Mouse (Mus musculus) ES-E14 (cell line): ENCODE measurements around the gene Jade2. TPM values are rescaled to one million over a fixed set of nuclear protein-coding genes. Genes with fewer than 3 reads are reported as not detected.

Source experiments
- DNase-seq: peaks from one replicate; pipeline ENCODE4 v3.0.0-alpha.2; 2013; ENCODE audit warnings: low read depth, low spot score
- H3K27ac ChIP-seq: 2 replicates; pipeline ENCODE4 v1.5.1; 2012; ENCODE audit warnings: low read depth, mild to moderate bottlenecking, low read length, moderate library complexity, mixed read lengths; ENCODE audit not compliant: poor library complexity, insufficient read depth, severe bottlenecking
- H3K36me3 ChIP-seq: 2 replicates; pipeline ENCODE4 v1.6.1; 2012; ENCODE audit warnings: mild to moderate bottlenecking, low read length, moderate library complexity, mixed read lengths; ENCODE audit not compliant: control insufficient read depth, poor library complexity, insufficient read depth, severe bottlenecking
- H3K4me1 ChIP-seq, 2 experiments: fragments of 150-350 bp in 1 of 2; sonication (generic) in 1 of 2; 2 replicates each; pipeline ENCODE4 v1.6.1; 2012; ENCODE audit warnings: low read length in 2 of 2, mild to moderate bottlenecking in 1 of 2, mixed read lengths in 1 of 2; ENCODE audit not compliant: control insufficient read depth in 2 of 2, insufficient read depth in 2 of 2, poor library complexity in 1 of 2
- H3K4me3 ChIP-seq, 2 experiments: fragments of 150-350 bp in 1 of 2; sonication (generic) in 1 of 2; 2 replicates each; pipeline ENCODE4 v1.5.1; 2012; ENCODE audit warnings: low read length in 2 of 2, low read depth in 1 of 2, mild to moderate bottlenecking in 1 of 2, mixed read lengths in 1 of 2; ENCODE audit not compliant: insufficient read depth in 1 of 2, poor library complexity in 1 of 2, severe bottlenecking in 1 of 2
- H3K9ac ChIP-seq: 2 replicates; pipeline ENCODE4 v1.6.1; 2012; ENCODE audit warnings: low read depth, mild to moderate bottlenecking, low read length, mixed read lengths; ENCODE audit not compliant: poor library complexity, insufficient read depth, severe bottlenecking
- H3K9me3 ChIP-seq: fragments of 150-350 bp; sonication (generic); 2 replicates; pipeline ENCODE4 v1.6.1; 2012; ENCODE audit warnings: low read depth, mild to moderate bottlenecking, low read length; ENCODE audit not compliant: control insufficient read depth, insufficient read depth
- CHD2 ChIP-seq: IDR thresholded peaks from 2 replicates; pipeline ENCODE4 v1.6.1; 2014; ENCODE audit warnings: mild to moderate bottlenecking, low read depth, low read length, inconsistent platforms
- HCFC1 ChIP-seq: IDR thresholded peaks from 2 replicates; pipeline ENCODE4 v1.6.1; 2012; ENCODE audit warnings: low read length, inconsistent platforms, borderline replicate concordance; ENCODE audit not compliant: insufficient read depth
- MAFK ChIP-seq: IDR thresholded peaks from 2 replicates; pipeline ENCODE4 v1.6.1; 2014; ENCODE audit warnings: mild to moderate bottlenecking, low read depth, low read length, inconsistent platforms; ENCODE audit not compliant: insufficient read depth
- ZC3H11A ChIP-seq: IDR thresholded peaks from 2 replicates; pipeline ENCODE4 v1.6.1; 2012; ENCODE audit warnings: low read depth, mild to moderate bottlenecking, inconsistent platforms, low read length, borderline replicate concordance
- ZNF384 ChIP-seq: IDR thresholded peaks from 2 replicates; pipeline ENCODE4 v1.6.1; 2012; ENCODE audit warnings: low read depth, low read length, inconsistent platforms
- in situ Hi-C, 2 experiments: fragments of 600-800 bp; cut with MboI; formaldehyde crosslinking; loops; one replicate each; pipeline ENCODE4 v1.15.1; 2025; ENCODE audit warnings: low sequenced_read_pairs in 2 of 2, inconsistent platforms in 1 of 2; ENCODE audit not compliant: unreplicated experiment in 2 of 2
- total RNA-seq: library from RNA; depleted of rRNA; stranded (reverse); fragments of 300-350 nt; gene quantifications from 2 replicates; pipeline ENCODE4 v1.2.3, GENCODE M21; 2012

The Jade2 gene
- total RNA-seq, 1 experiment, result 11.8 TPM

DNA sequence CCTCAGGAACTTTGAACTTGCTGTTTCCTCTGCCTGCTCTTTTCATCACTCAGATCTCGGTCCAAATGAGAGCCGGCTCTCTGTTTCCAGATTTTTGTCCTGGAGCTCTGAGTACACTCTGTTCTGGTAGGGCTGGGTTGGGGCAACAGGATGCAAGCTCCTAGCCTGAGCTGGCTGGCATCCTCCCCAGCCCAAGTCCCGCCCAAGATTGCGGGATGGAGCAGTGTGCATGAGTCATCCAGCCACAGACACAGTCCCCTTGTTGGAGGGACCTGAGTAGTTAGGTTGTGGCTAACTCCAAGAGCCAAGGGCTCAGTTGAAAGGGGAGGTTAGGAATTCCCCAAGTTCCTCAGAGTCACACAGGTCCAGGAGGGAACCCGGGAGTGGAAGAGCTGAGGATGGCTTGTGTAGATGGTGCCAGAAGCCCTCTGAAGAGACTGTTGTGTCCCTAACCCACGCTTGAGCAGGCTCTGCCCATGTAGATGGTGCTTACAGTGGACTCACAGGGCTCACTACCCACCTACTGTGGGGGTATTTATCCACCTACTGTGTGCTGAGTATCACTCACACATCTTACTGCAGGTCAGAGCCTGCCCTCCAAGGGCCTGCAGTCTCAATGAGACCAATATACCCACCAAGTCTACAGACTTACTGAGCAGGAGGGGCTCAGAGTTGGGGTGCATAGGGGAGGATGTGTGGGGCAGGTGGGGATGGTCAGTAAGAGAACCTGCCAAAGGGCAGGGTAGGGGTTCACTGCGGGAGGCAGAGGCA, 17.0 kb upstream of the Jade2 start:
- DNase-seq, result no peak
- Histone ChIP-seq H3K9me3 (no peaks in the 10 kb centered on the region), H3K36me3 (no peaks in the 10 kb centered on the region), H3K4me1 (peaks cover 3 to 21% of the 10 kb centered on the region in 2 experiments; a peak in 2 of 4 replicates), H3K9ac (no peak overlapping the region), H3K4me3 (no peak overlapping the region), H3K27ac (no peak overlapping the region)
- in situ Hi-C loops, result no loop called here
- no peak for TF ChIP-seq CHD2
- TF ChIP-seq MAFK, result no peak
- TF ChIP-seq HCFC1, result no peak
- no peak for TF ChIP-seq ZC3H11A
- no peak for TF ChIP-seq ZNF384

DNA sequence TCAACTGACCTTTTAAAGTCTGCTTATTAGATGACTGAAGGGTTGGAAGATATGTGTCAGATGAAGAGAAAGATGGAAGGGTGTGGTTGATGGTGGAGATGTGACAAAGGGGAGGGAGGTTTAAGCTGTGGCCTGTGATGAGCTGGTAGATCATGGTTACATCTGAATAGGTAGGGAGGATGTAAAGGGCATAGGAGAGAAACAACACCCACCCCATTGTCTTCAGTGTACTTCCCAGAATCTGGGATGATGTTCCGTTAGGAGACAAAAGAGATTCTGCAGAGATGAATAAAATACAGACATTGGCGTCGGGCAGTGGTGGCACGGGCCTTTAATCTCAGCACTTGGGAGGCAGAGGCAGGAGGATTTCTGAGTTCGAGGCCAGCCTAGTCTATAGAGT, 15.7 kb upstream of the Jade2 start:
- Histone ChIP-seq H3K27ac (no peak overlapping the region), H3K9ac (no peak overlapping the region), H3K36me3 (no peaks in the 10 kb centered on the region), H3K9me3 (no peaks in the 10 kb centered on the region), H3K4me1 (peaks cover 3 to 21% of the 10 kb centered on the region in 2 experiments; a peak in 2 of 4 replicates), H3K4me3 (no peak overlapping the region)
- in situ Hi-C loops, result no loop called here
- no peak for DNase-seq
- TF ChIP-seq HCFC1 (no peak), ZNF384 (no peak), ZC3H11A (no peak), CHD2 (no peak), MAFK (no peak)

DNA sequence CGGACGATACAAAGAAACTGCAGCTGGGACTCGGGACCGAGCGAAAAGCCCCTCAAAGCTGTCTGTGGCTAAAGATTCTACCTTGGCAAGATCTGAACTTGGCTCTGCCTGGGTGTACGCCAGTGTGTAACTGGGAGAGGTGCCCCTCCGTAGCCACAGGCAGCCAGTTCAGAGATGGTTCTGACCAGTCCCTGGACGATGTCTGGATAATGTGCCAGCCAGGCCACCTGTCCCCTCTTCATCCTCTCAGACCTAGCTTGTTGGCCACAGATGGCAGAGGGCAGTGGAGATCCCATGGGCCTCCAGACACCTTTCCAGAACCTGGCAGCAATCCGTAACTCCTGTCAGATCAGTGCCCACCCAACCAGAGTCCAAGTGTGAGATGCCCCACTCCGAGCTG, 9.8 kb upstream of the Jade2 start:
- Histone ChIP-seq H3K4me1 (peaks cover 0 to 10% of the 10 kb centered on the region in 2 experiments; a peak in 1 of 4 replicates), H3K36me3 (no peaks in the 10 kb centered on the region), H3K9ac (no peak overlapping the region), H3K4me3 (no peak overlapping the region), H3K27ac (no peak overlapping the region), H3K9me3 (no peaks in the 10 kb centered on the region)
- no peak for DNase-seq
- no peak for TF ChIP-seq HCFC1
- in situ Hi-C loops, result no loop called here

DNA sequence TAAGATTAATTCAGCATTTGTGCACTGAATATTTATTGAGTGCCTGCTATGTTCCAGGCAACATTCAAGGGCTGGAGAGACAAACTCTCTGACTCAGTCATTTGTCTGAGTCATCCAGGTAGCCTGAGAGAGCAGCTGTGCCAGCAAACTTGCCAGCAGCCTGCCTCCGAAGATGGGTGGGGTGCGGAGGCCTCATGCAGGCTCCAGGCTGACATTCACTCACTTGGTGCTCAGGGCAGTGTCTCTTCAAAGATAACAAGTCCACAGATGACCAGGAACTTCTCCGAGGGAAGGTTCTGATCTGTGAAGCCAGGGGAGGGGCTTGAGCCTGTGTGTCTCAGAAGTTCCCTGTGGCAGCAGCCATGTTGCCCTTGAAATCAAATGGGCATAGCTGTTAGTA, 8.6 kb upstream of the Jade2 start:
- DNase-seq, result no peak
- H3K9ac ChIP-seq, result peak overlapping the region; percentile 53; the same call in 1 of the 2 replicates
- no peaks in the 10 kb centered on the region for H3K9me3 ChIP-seq
- no peaks in the 10 kb centered on the region for H3K36me3 ChIP-seq
- no peak overlapping the region for H3K4me3 ChIP-seq
- TF ChIP-seq HCFC1 (no peak), ZNF384 (no peak), ZC3H11A (no peak), MAFK (no peak), CHD2 (no peak)
- H3K27ac ChIP-seq, result no peak overlapping the region
- in situ Hi-C loops, result no loop called here
- peaks cover 0 to 8% of the 10 kb centered on the region in 2 experiments; a peak in 1 of 4 replicates for H3K4me1 ChIP-seq

DNA sequence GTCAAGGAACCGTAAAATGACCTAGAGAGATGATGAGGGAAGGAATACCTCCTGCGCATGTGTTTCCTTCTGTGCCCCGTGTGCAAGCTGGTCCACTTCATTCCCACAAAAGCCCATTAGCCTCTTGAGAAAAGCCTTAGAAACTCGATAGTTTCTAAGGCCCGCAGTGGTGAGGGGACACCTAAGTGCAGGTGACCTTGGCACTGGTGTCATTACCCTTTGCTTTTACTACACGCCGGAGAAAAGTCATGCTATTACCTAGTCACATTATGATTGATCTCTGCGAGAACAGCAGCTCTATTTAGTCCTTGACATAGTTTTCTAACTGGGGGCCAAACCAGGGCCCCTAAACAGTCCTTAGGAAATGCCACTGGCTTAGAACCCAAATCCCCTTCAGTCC, 3.2 kb upstream of the Jade2 start:
- Histone ChIP-seq H3K4me1 (peaks cover 0 to 11% of the 10 kb centered on the region in 2 experiments; a peak in 2 of 4 replicates), H3K9me3 (no peaks in the 10 kb centered on the region), H3K27ac (no peak overlapping the region), H3K36me3 (no peaks in the 10 kb centered on the region), H3K4me3 (no peak overlapping the region), H3K9ac (no peak overlapping the region)
- in situ Hi-C loops, result no loop called here
- no peak for TF ChIP-seq MAFK
- TF ChIP-seq ZNF384, result no peak
- TF ChIP-seq CHD2, result no peak
- TF ChIP-seq HCFC1, result no peak
- no peak for TF ChIP-seq ZC3H11A
- no peak for DNase-seq
